Mouse (Mus musculus) intestine, embryonic 15.5 days (tissue): ENCODE measurements around the gene Nfyc. TPM values are rescaled to one million over a fixed set of nuclear protein-coding genes. Genes with fewer than 3 reads are reported as not detected.

Experiments
- ATAC-seq: fragments of 200-750 bp; cut with Nextera tagmentation; 2 replicates; pipeline ENCODE4 v1.8.0; 2017; ENCODE audit warnings: moderate TSS enrichment, moderate library complexity
- H3K27ac ChIP-seq: fragments of 300-500 bp; sonication (generic); 2 replicates; pipeline ENCODE4 v1.5.1; 2015; ENCODE audit warnings: mild to moderate bottlenecking, inconsistent platforms
- H3K27me3 ChIP-seq: fragments of 300-500 bp; sonication (generic); replicated peaks from 2 replicates; pipeline ENCODE4 v1.6.1; 2015; ENCODE audit warnings: inconsistent platforms
- H3K36me3 ChIP-seq: fragments of 300-500 bp; sonication (generic); 2 replicates; pipeline ENCODE4 v1.6.1; 2015; ENCODE audit warnings: inconsistent platforms
- H3K4me1 ChIP-seq: fragments of 300-500 bp; sonication (generic); replicated peaks from 2 replicates; pipeline ENCODE4 v1.6.1; 2015; ENCODE audit warnings: inconsistent platforms
- H3K4me2 ChIP-seq: fragments of 300-500 bp; sonication (generic); replicated peaks from 2 replicates; pipeline ENCODE4 v1.6.1; 2015; ENCODE audit warnings: mild to moderate bottlenecking, inconsistent platforms
- H3K4me3 ChIP-seq: fragments of 300-500 bp; sonication (generic); replicated peaks from 2 replicates; pipeline ENCODE4 v1.5.1; 2015; ENCODE audit warnings: inconsistent platforms
- H3K9ac ChIP-seq: fragments of 300-500 bp; sonication (generic); 2 replicates; pipeline ENCODE4 v1.6.1; 2015; ENCODE audit warnings: inconsistent platforms
- H3K9me3 ChIP-seq: fragments of 300-500 bp; sonication (generic); 2 replicates; pipeline ENCODE4 v1.6.1; 2016; ENCODE audit warnings: inconsistent platforms
- WGBS: fragments of 180-500 bp; shearing (Covaris S2); methylation state at CpG from one replicate; pipeline ENCODE4 v1.1.7; 2015; 5-methylcytosine and 5-hydroxymethylcytosine counted together
- polyA plus RNA-seq: library from polyadenylated mRNA; unstranded; fragments of >200 nt; fragmentation: Nextera tagmentation; extraction: Ambion mirVana; gene quantifications from 2 replicates; pipeline ENCODE4 v1.2.1, GENCODE M21; 2015

Gene Nfyc
- polyA plus RNA-seq, 1 experiment from 2014 or later, result 86.2 TPM

- Histone ChIP-seq H3K36me3 (no peaks in the 10 kb centered on the region), H3K4me1 (no peaks in the 10 kb centered on the region), H3K27ac (no peak overlapping the region), H3K4me2 (no peak overlapping the region), H3K27me3 (no peaks in the 10 kb centered on the region), H3K4me3 (no peak overlapping the region), H3K9ac (no peak overlapping the region), H3K9me3 (no peaks in the 10 kb centered on the region)
- ATAC-seq, result no peak
- WGBS, result 90% methylated on average over 5 of the region's 5 CpGs
Observed at GRCm38 (mm10) chr4:120797985-120798725, 33.2 kb downstream of the Nfyc start.

DNA sequence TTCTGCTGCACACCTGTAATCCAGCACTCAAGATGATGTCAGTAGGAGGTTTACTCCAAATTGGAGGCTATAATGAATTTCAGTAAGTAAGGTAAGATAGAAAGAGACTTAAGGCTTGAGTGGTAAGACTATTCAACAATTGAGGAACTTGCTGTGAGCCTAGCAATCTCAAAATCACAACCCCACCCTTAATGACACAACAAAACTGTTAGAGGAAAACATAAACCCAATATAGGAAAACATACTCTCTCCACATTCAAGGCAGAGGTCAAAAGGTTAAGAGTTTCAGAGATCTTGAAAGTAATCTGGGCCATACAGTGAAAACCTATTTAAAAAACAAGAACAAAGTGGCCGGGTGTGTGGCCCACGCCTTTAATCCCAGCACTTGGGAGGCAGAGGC, 34.7 kb downstream of the Nfyc start:
- Histone ChIP-seq H3K36me3 (no peaks in the 10 kb centered on the region), H3K4me2 (no peak overlapping the region), H3K27me3 (no peaks in the 10 kb centered on the region), H3K9ac (no peak overlapping the region), H3K4me1 (no peaks in the 10 kb centered on the region), H3K27ac (no peak overlapping the region), H3K9me3 (no peaks in the 10 kb centered on the region), H3K4me3 (no peak overlapping the region)
- ATAC-seq, result no peak
- 86% methylated on average over 2 of the region's 2 CpGs for WGBS

DNA sequence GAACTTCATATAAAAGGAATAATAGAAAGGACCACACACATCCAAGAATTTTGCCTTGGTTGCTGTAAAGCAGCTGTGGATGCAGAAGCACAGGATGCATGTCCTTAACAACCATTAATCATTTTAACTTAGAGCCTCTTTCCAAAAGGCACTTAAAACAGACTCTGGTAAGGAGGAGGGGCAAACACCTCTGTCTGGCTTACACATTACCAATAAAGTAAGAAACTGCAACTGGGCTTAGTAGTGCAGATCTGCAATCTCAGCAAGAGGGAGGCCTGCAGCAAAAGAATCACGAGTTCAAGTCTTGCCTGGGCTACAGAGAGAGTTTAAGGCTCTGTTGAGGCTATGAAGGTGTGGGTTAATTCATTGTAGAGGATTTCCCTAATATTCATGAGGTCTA, 35.7 kb downstream of the Nfyc start:
- H3K4me1 ChIP-seq, result no peaks in the 10 kb centered on the region
- ATAC-seq, result no peak
- no peaks in the 10 kb centered on the region for H3K9me3 ChIP-seq
- H3K27me3 ChIP-seq, result no peaks in the 10 kb centered on the region
- no peak overlapping the region for H3K4me2 ChIP-seq
- H3K27ac ChIP-seq, result no peak overlapping the region
- 64% methylated on average over 1 of the region's 1 CpGs for WGBS
- H3K4me3 ChIP-seq, result no peak overlapping the region
- no peaks in the 10 kb centered on the region for H3K36me3 ChIP-seq
- no peak overlapping the region for H3K9ac ChIP-seq

- Histone ChIP-seq H3K27me3 (no peaks in the 10 kb centered on the region), H3K9ac (no peak overlapping the region), H3K36me3 (no peaks in the 10 kb centered on the region), H3K27ac (no peak overlapping the region), H3K4me3 (no peak overlapping the region), H3K4me1 (no peaks in the 10 kb centered on the region), H3K4me2 (no peak overlapping the region), H3K9me3 (no peaks in the 10 kb centered on the region)
- 67% methylated on average over 2 of the region's 2 CpGs for WGBS
- ATAC-seq, result no peak
Observed at GRCm38 (mm10) chr4:120792918-120793317, 38.5 kb downstream of the Nfyc start.

DNA sequence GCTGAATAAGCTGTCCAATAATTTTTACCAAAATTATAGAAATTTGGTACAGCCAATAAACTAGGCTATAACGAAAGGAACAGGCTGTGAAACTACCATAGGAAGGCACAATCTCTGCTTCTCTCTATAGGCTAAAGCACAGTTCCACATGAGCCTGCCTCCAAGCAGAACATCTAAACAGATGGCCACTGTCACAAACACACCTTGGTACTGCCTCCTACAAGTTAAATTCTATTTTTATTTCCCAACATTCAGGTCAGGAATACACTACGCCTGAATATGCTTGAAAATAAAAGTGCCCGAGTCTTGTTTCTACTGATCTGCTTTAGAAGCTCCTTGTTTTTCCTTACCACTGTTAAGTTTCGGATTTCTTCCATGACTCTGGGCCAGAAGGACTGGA, 41.3 kb downstream of the Nfyc start:
- Histone ChIP-seq H3K4me2 (no peak overlapping the region), H3K27me3 (no peaks in the 10 kb centered on the region)
- ATAC-seq, result no peak

GRCm38 (mm10) chr4:120755801-120756200, 75.6 kb downstream of the Nfyc start:
- H3K4me2 ChIP-seq, result no peak overlapping the region
- H3K36me3 ChIP-seq, result peaks cover 12% of the 10 kb centered on the region; the same call in 1 of the 2 replicates
- no peak overlapping the region for H3K27ac ChIP-seq
- H3K9me3 ChIP-seq, result no peaks in the 10 kb centered on the region
- H3K9ac ChIP-seq, result no peak overlapping the region
- H3K4me1 ChIP-seq, result no peaks in the 10 kb centered on the region
- WGBS, result 73% methylated on average over 5 of the region's 5 CpGs
- H3K4me3 ChIP-seq, result no peak overlapping the region
- peaks cover 4% of the 10 kb centered on the region; the same call in 1 of the 2 replicates for H3K27me3 ChIP-seq
- no peak; the same call in 1 of the 2 replicates for ATAC-seq

More for the DNA sequence above, 41.3 kb downstream of the Nfyc start:
- 0 out of 2 replicates have a peak, but pooled peaks cover 3% of the 10 kb centered on the region for H3K36me3 ChIP-seq
- no peak overlapping the region for H3K27ac ChIP-seq
- no peaks in the 10 kb centered on the region for H3K4me1 ChIP-seq
- H3K4me3 ChIP-seq, result no peak overlapping the region
- no peaks in the 10 kb centered on the region for H3K9me3 ChIP-seq
- WGBS, result 98% methylated on average over 4 of the region's 4 CpGs
- H3K9ac ChIP-seq, result no peak overlapping the region

DNA sequence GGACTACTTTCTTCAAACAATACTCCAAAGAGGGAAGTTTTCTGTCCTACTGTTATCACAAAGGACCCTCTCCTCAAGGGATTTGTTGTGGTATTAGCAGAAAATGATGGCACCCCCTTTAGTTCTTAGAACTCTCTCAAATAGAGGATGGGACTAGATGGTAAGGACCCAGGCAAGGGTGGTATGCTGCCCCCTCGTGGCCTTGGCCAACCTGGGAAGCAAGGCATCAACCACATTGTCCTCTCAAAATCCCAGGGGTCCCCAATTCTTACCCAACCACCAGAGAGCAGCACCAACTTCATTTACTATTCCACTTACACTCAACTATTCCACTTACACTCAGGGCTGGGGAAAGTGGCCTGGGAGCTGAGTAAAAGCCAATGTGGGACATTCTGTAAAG, 76.1 kb downstream of the Nfyc start:
- Histone ChIP-seq H3K27ac (no peak overlapping the region), H3K9ac (no peak overlapping the region), H3K4me3 (no peak overlapping the region), H3K9me3 (no peaks in the 10 kb centered on the region), H3K4me1 (no peaks in the 10 kb centered on the region), H3K36me3 (peaks cover 12% of the 10 kb centered on the region; the same call in 1 of the 2 replicates), H3K4me2 (no peak overlapping the region), H3K27me3 (peaks cover 6% of the 10 kb centered on the region)
- ATAC-seq, result peak; percentile 36
- 3% methylated on average over 1 of the region's 1 CpGs for WGBS

DNA sequence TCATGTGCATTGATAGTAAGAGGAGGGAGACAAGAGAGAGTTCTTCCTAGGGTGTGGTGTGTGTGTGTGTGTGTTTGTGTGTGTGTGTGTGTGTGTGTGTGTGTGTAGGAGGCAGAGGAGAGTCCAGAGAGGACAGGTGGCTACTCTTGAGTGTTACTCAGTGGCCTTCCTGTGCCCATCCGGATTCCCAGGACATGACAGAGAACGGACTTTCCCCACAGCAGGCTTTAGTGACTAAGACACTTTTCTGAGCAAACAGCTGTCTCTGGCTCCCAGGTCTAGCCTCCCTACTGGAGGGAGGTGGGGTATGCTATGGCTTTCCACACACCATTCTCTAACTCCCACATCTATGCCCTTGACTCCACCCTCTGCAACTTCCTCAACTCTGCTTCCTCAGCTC, 81.8 kb downstream of the Nfyc start:
- Histone ChIP-seq H3K36me3 (no peaks in the 10 kb centered on the region), H3K27ac (no peak overlapping the region), H3K4me1 (peaks cover 12% of the 10 kb centered on the region), H3K9me3 (no peaks in the 10 kb centered on the region), H3K4me2 (no peak overlapping the region), H3K9ac (no peak overlapping the region), H3K4me3 (no peak overlapping the region), H3K27me3 (peaks cover 55% of the 10 kb centered on the region)
- WGBS, result 34% methylated on average over 2 of the region's 2 CpGs
- ATAC-seq, result no peak

GRCm38 (mm10) chr4:120747941-120748866, 83.2 kb downstream of the Nfyc start, which contains the start of gene Kcnq4:
TSS of gene Kcnq4 (minus strand) at chr4:120748612.
- Histone ChIP-seq H3K36me3 (no peaks in the 10 kb centered on the region), H3K9me3 (no peaks in the 10 kb centered on the region), H3K4me2 (peak within 1 kb of the TSS; percentile 100), H3K4me3 (peak within 1 kb of the TSS; percentile 70), H3K27me3 (peaks cover 55% of the 10 kb centered on the region), H3K27ac (no peak within 1 kb of the TSS), H3K9ac (peak within 1 kb of the TSS; percentile 49), H3K4me1 (peaks cover 12% of the 10 kb centered on the region)
- 5% methylated on average over 42 of the region's 42 CpGs for WGBS
- no peak for ATAC-seq

DNA sequence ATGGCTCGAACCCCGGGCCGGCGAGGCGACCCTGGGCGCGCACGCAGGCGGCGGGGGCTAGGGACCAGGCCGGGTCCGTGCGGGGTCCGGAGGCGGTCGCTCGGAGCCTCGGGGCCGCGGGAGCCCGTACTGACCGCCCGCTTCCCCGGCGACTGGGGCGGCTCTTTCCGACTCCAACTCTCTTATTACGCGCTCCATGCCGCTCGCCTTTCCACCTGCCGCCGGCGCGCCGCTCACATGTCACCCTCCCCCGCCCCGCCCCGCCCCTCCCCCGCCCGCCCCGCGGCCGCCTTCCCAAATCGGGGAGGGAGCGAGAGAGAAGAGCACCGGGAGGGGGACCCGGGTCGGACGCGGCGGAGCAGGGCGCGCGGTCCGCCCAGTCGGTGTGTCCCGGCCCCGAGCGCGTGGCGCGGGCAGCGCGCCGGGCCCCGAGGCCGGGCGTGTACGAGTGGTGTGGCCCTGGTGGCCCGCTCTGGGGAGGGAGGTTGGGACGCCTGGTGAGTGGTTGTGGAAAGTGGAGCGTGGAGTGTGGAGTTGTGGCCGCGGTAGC, 84.1 kb downstream of the Nfyc start:
- Histone ChIP-seq H3K36me3 (no peaks in the 10 kb centered on the region), H3K4me3 (peak overlapping the region; percentile 70), H3K4me2 (peak overlapping the region; percentile 100), H3K9ac (peak overlapping the region; percentile 49), H3K27ac (no peak overlapping the region), H3K27me3 (peaks cover 55% of the 10 kb centered on the region), H3K9me3 (no peaks in the 10 kb centered on the region), H3K4me1 (peaks cover 14% of the 10 kb centered on the region)
- under 1% methylated on average over 58 of the region's 75 CpGs for WGBS
- peak; percentile 60 for ATAC-seq

DNA sequence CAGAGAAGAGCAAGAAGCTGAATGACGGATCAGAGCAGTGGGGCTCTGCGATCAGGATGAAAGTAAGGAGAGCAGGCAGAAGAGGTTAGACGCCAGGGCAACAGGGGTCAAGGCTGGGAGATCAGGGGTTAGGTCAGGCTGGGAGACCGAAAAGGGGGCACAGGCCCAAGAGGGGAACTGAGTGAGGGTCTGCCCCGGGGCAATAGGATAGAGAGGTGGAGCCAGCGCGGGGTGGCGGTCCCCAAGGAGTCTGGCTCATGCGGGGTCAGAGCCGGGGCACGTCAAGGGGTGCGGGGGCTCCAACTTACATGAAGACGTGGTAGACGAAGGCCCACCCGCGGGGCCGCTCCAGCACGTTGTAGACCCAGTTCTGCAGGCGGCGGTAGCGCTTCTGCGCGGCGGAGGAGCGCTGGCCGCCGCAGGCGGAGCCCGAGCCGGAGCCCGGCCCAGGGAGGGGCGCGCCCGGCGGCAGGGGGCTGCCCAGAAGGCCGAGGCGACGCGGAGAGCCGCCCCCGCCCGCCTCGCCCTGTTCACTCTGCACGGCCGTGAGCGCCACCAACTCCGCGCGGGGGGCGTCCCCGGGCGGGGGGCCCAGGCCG, 84.7 kb downstream of the Nfyc start:
- peak overlapping the region; percentile 100 for H3K4me2 ChIP-seq
- peaks cover 55% of the 10 kb centered on the region for H3K27me3 ChIP-seq
- no peak overlapping the region for H3K27ac ChIP-seq
- H3K9ac ChIP-seq, result peak overlapping the region; percentile 49
- WGBS, result 5% methylated on average over 51 of the region's 53 CpGs
- peak; percentile 71 for ATAC-seq
- H3K4me3 ChIP-seq, result peak overlapping the region; percentile 70
- H3K4me1 ChIP-seq, result peaks cover 14% of the 10 kb centered on the region
- no peaks in the 10 kb centered on the region for H3K9me3 ChIP-seq
- H3K36me3 ChIP-seq, result no peaks in the 10 kb centered on the region
